ENCODE assay signal across 14 mouse cellular contexts in genomic region chr2:119152255-119152654, GRCm38 (mm10). TPM values are rescaled to one million over a fixed set of nuclear protein-coding genes. Genes with fewer than 3 reads are reported as not detected.
"Had no signal": no experiment of that assay in that cellular context is flagged by ENCODE, and none has a peak within 500 bp of the region (broad histone marks: within the 10 kb centered on the region; RNA-seq: fewer than 3 reads in every experiment).

No protein-coding gene starts in this region.

- H3K9me3 ChIP-seq: limb, embryonic 15.5 days; midbrain, embryonic 13.5 days had no signal

- ATAC-seq: lung, postnatal 0 days; midbrain, embryonic 13.5 days had no signal

- H3K4me3 ChIP-seq: limb, embryonic 15.5 days; midbrain, embryonic 13.5 days had no signal

- H3K27me3 ChIP-seq: limb, embryonic 15.5 days; midbrain, embryonic 13.5 days had no signal

- H3K9ac ChIP-seq: limb, embryonic 15.5 days; midbrain, embryonic 13.5 days had no signal

- H3K4me2 ChIP-seq: limb, embryonic 15.5 days; midbrain, embryonic 13.5 days had no signal

- H3K27ac ChIP-seq: limb, embryonic 15.5 days; midbrain, embryonic 13.5 days; stomach, postnatal 0 days had no signal

- DNase-seq: kidney, adult 8-10 months; layer of hippocampus, adult 9-11 months; layer of hippocampus, postnatal 36 days; lung, adult 2 months; lung, postnatal 36 days; thymus, postnatal 4 days had no signal

RNA-seq across cellular contexts. Expression of gene Gchfr, which starts 15.3 kb away (rescaled TPM):
- total RNA-seq: layer of hippocampus, postnatal 36 days; left cerebral cortex, adult 8-10 months; left cerebral cortex, postnatal 25 days had no signal

RNA-seq across cellular contexts. Expression of gene Gm14137, which starts 22.1 kb away (rescaled TPM):
- total RNA-seq: layer of hippocampus, adult 18-20 months; layer of hippocampus, postnatal 36 days; left cerebral cortex, postnatal 25 days; megakaryocyte progenitor cell, adult 5-6 weeks had no signal
